Mouse (Mus musculus) CH12.LX (cell line): ENCODE results near the gene Dgcr2. TPM values are rescaled to one million over a fixed set of nuclear protein-coding genes. Genes with fewer than 3 reads are reported as not detected.

ENCODE experiments used
- DNase-seq: peaks from one replicate; pipeline ENCODE4 v3.0.0-alpha.2; 2013; ENCODE audit errors: extremely low read depth
- H3K27ac ChIP-seq: 2 replicates; pipeline ENCODE4 v1.5.1; 2012; ENCODE audit warnings: low read depth, mild to moderate bottlenecking, control low read depth, moderate library complexity; ENCODE audit not compliant: insufficient read depth
- H3K27me3 ChIP-seq: replicated peaks from 2 replicates; pipeline ENCODE3; 2012; ENCODE audit warnings: inconsistent platforms
- H3K36me3 ChIP-seq, 2 experiments: replicated peaks in 1 of 2; 2 replicates each; pipeline versions ENCODE3 to v1.6.1; 2012; ENCODE audit warnings: inconsistent platforms in 1 of 2, low read length in 1 of 2, mild to moderate bottlenecking in 1 of 2, mixed read lengths in 1 of 2, moderate library complexity in 1 of 2; ENCODE audit not compliant: control insufficient read depth in 1 of 2, insufficient read depth in 1 of 2
- H3K4me1 ChIP-seq, 2 experiments: 2 replicates each; pipeline ENCODE4 v1.6.1; 2012; ENCODE audit warnings: inconsistent platforms in 1 of 2, moderate library complexity in 1 of 2; ENCODE audit not compliant: insufficient read depth in 2 of 2, control insufficient read depth in 1 of 2
- H3K4me2 ChIP-seq: 2 replicates; pipeline ENCODE4 v1.6.1; 2012; ENCODE audit warnings: low read depth, mild to moderate bottlenecking, control low read depth; ENCODE audit not compliant: poor library complexity, insufficient read depth, severe bottlenecking
- H3K4me3 ChIP-seq, 3 experiments: fragments of 150-350 bp in 1 of 3; sonication (generic) in 1 of 3; replicated peaks in 1 of 3; 2 replicates each; pipeline versions ENCODE3 to v1.5.1; 2011 to 2012; ENCODE audit warnings: low read depth in 2 of 3, low read length in 2 of 3, mild to moderate bottlenecking in 2 of 3, moderate library complexity in 2 of 3, control low read depth in 1 of 3, improper control_type of control experiment in 1 of 3, inconsistent platforms in 1 of 3, mixed read lengths in 1 of 3; ENCODE audit not compliant: poor library complexity in 1 of 3
- H3K79me2 ChIP-seq: replicated peaks from 2 replicates; pipeline ENCODE4 v1.6.1; 2012; ENCODE audit warnings: mild to moderate bottlenecking, moderate library complexity; ENCODE audit not compliant: control insufficient read depth, poor library complexity, insufficient read depth, severe bottlenecking; ENCODE audit errors: extremely low read depth
- H3K9ac ChIP-seq: 2 replicates; pipeline ENCODE4 v1.6.1; 2012; ENCODE audit warnings: low read depth, mild to moderate bottlenecking, control low read depth, moderate library complexity; ENCODE audit not compliant: insufficient read depth
- H3K9me3 ChIP-seq: replicated peaks from 2 replicates; pipeline ENCODE3; 2012; ENCODE audit warnings: low read length, inconsistent platforms, mixed read lengths
- BHLHE40 ChIP-seq: IDR thresholded peaks from 2 replicates; pipeline ENCODE4 v1.6.1; 2011; ENCODE audit warnings: mild to moderate bottlenecking, low read depth, low read length, improper control_type of control experiment
- CHD2 ChIP-seq: IDR thresholded peaks from 2 replicates; pipeline ENCODE4 v1.6.1; 2011; ENCODE audit warnings: low read length, improper control_type of control experiment
- CTCF ChIP-seq, 2 experiments: IDR thresholded peaks in 1 of 2; conservative IDR thresholded peaks in 1 of 2; 2 replicates each; pipeline ENCODE4 v1.5.1; 2011 to 2012; ENCODE audit warnings: low read depth in 2 of 2, low read length in 2 of 2, improper control_type of control experiment in 1 of 2, inconsistent platforms in 1 of 2, mild to moderate bottlenecking in 1 of 2, moderate library complexity in 1 of 2
- E2F4 ChIP-seq: IDR thresholded peaks from 2 replicates; pipeline ENCODE4 v1.6.1; 2011; ENCODE audit warnings: low read depth, low read length, improper control_type of control experiment; ENCODE audit not compliant: insufficient replicate concordance
- ELF1 ChIP-seq: IDR thresholded peaks from 2 replicates; pipeline ENCODE4 v1.6.1; 2014; ENCODE audit warnings: low read depth, mild to moderate bottlenecking, inconsistent platforms, low read length, improper control_type of control experiment
- EP300 ChIP-seq: IDR thresholded peaks from 2 replicates; pipeline ENCODE4 v1.6.1; 2011; ENCODE audit warnings: low read length, improper control_type of control experiment
- ETS1 ChIP-seq: conservative IDR thresholded peaks from 2 replicates; pipeline ENCODE4 v1.6.1; 2012; ENCODE audit warnings: low read depth, mild to moderate bottlenecking, inconsistent platforms, low read length, improper control_type of control experiment, moderate library complexity
- GABPA ChIP-seq: IDR thresholded peaks from 2 replicates; pipeline ENCODE4 v1.6.1; 2012; ENCODE audit warnings: low read depth, low read length, improper control_type of control experiment, inconsistent platforms; ENCODE audit not compliant: insufficient replicate concordance
- HCFC1 ChIP-seq: IDR thresholded peaks from 2 replicates; pipeline ENCODE4 v1.6.1; 2012; ENCODE audit warnings: low read depth, mild to moderate bottlenecking, inconsistent platforms, low read length, improper control_type of control experiment
- IRF4 ChIP-seq: IDR thresholded peaks from 2 replicates; pipeline ENCODE4 v1.6.1; 2014; ENCODE audit warnings: low read depth, mild to moderate bottlenecking, inconsistent platforms, low read length, improper control_type of control experiment
- JUN ChIP-seq: IDR thresholded peaks from 2 replicates; pipeline ENCODE4 v1.6.1; 2011; ENCODE audit warnings: low read depth, mild to moderate bottlenecking, low read length, improper control_type of control experiment, moderate library complexity; ENCODE audit not compliant: insufficient read depth
- JUND ChIP-seq: conservative IDR thresholded peaks from 2 replicates; pipeline ENCODE4 v1.6.1; 2011; ENCODE audit warnings: low read depth, low read length, improper control_type of control experiment
- KAT2A ChIP-seq: IDR thresholded peaks from 2 replicates; pipeline ENCODE4 v1.6.1; 2012; ENCODE audit warnings: low read length, improper control_type of control experiment, inconsistent platforms; ENCODE audit not compliant: insufficient replicate concordance
- MAX ChIP-seq: IDR thresholded peaks from 2 replicates; pipeline ENCODE4 v1.6.1; 2011; ENCODE audit warnings: low read length, improper control_type of control experiment
- MEF2A ChIP-seq: IDR thresholded peaks from 2 replicates; pipeline ENCODE4 v1.6.1; 2014; ENCODE audit warnings: low read depth, mild to moderate bottlenecking, inconsistent platforms, low read length, improper control_type of control experiment, borderline replicate concordance
- MXI1 ChIP-seq: IDR thresholded peaks from 2 replicates; pipeline ENCODE4 v1.6.1; 2011; ENCODE audit warnings: mild to moderate bottlenecking, low read depth, low read length, improper control_type of control experiment
- MYC ChIP-seq: IDR thresholded peaks from 2 replicates; pipeline ENCODE4 v1.6.1; 2011; ENCODE audit warnings: low read depth, mild to moderate bottlenecking, improper control_type of control experiment, low read length
- NELFE ChIP-seq: IDR thresholded peaks from 2 replicates; pipeline ENCODE4 v1.6.1; 2011; ENCODE audit warnings: low read depth, low read length, improper control_type of control experiment
- NRF1 ChIP-seq: IDR thresholded peaks from 2 replicates; pipeline ENCODE4 v1.6.1; 2014; ENCODE audit warnings: low read depth, mild to moderate bottlenecking, inconsistent platforms, low read length, improper control_type of control experiment, moderate library complexity
- PAX5 ChIP-seq: IDR thresholded peaks from 2 replicates; pipeline ENCODE4 v1.6.1; 2012; ENCODE audit warnings: low read length, inconsistent platforms, mixed read lengths
- POLR2A ChIP-seq: IDR thresholded peaks from 2 replicates; pipeline ENCODE4 v1.6.1; 2011; ENCODE audit warnings: low read depth, mild to moderate bottlenecking, improper control_type of control experiment, low read length
- POLR2AphosphoS2 ChIP-seq: IDR thresholded peaks from 2 replicates; pipeline ENCODE4 v1.6.1; 2011; ENCODE audit warnings: low read depth, low read length, improper control_type of control experiment
- RAD21 ChIP-seq: IDR thresholded peaks from 2 replicates; pipeline ENCODE4 v1.6.1; 2011; ENCODE audit warnings: low read depth, mild to moderate bottlenecking, low read length, improper control_type of control experiment, moderate library complexity
- RCOR1 ChIP-seq: conservative IDR thresholded peaks from 2 replicates; pipeline ENCODE4 v1.6.1; 2012; ENCODE audit warnings: low read depth, mild to moderate bottlenecking, inconsistent platforms, low read length, improper control_type of control experiment
- SMC3 ChIP-seq: IDR thresholded peaks from 2 replicates; pipeline ENCODE4 v1.6.1; 2011; ENCODE audit warnings: low read depth, low read length, improper control_type of control experiment
- TBP ChIP-seq: conservative IDR thresholded peaks from 2 replicates; pipeline ENCODE4 v1.6.1; 2011; ENCODE audit warnings: low read depth, low read length, improper control_type of control experiment
- TCF12 ChIP-seq: IDR thresholded peaks from 2 replicates; pipeline ENCODE4 v1.6.1; 2014; ENCODE audit warnings: low read depth, mild to moderate bottlenecking, inconsistent platforms, low read length, improper control_type of control experiment
- UBTF ChIP-seq: IDR thresholded peaks from 2 replicates; pipeline ENCODE4 v1.6.1; 2012; ENCODE audit warnings: low read depth, mild to moderate bottlenecking, inconsistent platforms, low read length, improper control_type of control experiment, moderate library complexity
- USF1 ChIP-seq: IDR thresholded peaks from 2 replicates; pipeline ENCODE4 v1.6.1; 2014; ENCODE audit warnings: low read depth, mild to moderate bottlenecking, inconsistent platforms, low read length, improper control_type of control experiment
- ZC3H11A ChIP-seq: IDR thresholded peaks from 2 replicates; pipeline ENCODE4 v1.6.1; 2012; ENCODE audit warnings: low read depth, mild to moderate bottlenecking, inconsistent platforms, low read length, improper control_type of control experiment
- ZKSCAN1 ChIP-seq: IDR thresholded peaks from 2 replicates; pipeline ENCODE4 v1.6.1; 2012; ENCODE audit warnings: low read depth, inconsistent platforms, low read length, improper control_type of control experiment, borderline replicate concordance
- ZMIZ1 ChIP-seq: IDR thresholded peaks from 2 replicates; pipeline ENCODE4 v1.6.1; 2012; ENCODE audit warnings: low read depth, mild to moderate bottlenecking, inconsistent platforms, low read length, improper control_type of control experiment
- ZNF384 ChIP-seq: IDR thresholded peaks from 2 replicates; pipeline ENCODE4 v1.6.1; 2012; ENCODE audit warnings: low read depth, low read length, improper control_type of control experiment, inconsistent platforms
- dilution Hi-C: fragments of 300-500 bp; cut with MboI; formaldehyde crosslinking; loops from 2 replicates; pipeline ENCODE4 v1.14.3; 2020; ENCODE audit warnings: low sequenced_read_pairs; ENCODE audit not compliant: extremely low pct_unique_long_range_greater_than_20kb, extremely low pct_ligation_motif_present
- in situ Hi-C: fragments of 300-500 bp; cut with MboI; formaldehyde crosslinking; loops from 3 replicates; pipeline ENCODE4 v1.14.3; 2019; ENCODE audit warnings: low sequenced_read_pairs, low pct_ligation_motif_present, low pct_unique_long_range_greater_than_20kb, mixed read lengths
- polyA plus RNA-seq: library from polyadenylated mRNA; unstranded; fragments of >175 nt; gene quantifications from 2 replicates; pipeline ENCODE4 v1.2.1, GENCODE M21; 2012; ENCODE audit warnings: low read depth; ENCODE audit not compliant: insufficient read length
- total RNA-seq, 2 experiments: library from RNA; depleted of rRNA; stranded (reverse); fragments of 300-350 nt in 1 of 2; fragments of >200 nt in 1 of 2; gene quantifications; 2 replicates each; pipeline ENCODE4 v1.2.3; 2012 to 2014

The Dgcr2 gene
- total and polyA plus RNA-seq, 3 experiments = 41.5 to 54.8 (median 48.0) TPM

- no peak for TF ChIP-seq CHD2
- TF ChIP-seq E2F4 = no peak
- no peak for TF ChIP-seq MXI1
- TF ChIP-seq ZC3H11A = no peak
- no peak for TF ChIP-seq RCOR1
- no peak for TF ChIP-seq KAT2A
- no peak for TF ChIP-seq POLR2A
- no peak for TF ChIP-seq ETS1
- no peak for TF ChIP-seq SMC3
- TF ChIP-seq MYC = no peak
- no peak for TF ChIP-seq GABPA
- no peak for TF ChIP-seq NRF1
- TF ChIP-seq BHLHE40 = no peak
- no peak for TF ChIP-seq UBTF
- TF ChIP-seq EP300 = no peak
- TF ChIP-seq TBP = no peak
- TF ChIP-seq ELF1 = no peak
- TF ChIP-seq RAD21 = no peak
- no peak for TF ChIP-seq IRF4
- in situ Hi-C loops = no loop called here
- H3K4me3 ChIP-seq = no peak overlapping the region
- H3K4me2 ChIP-seq = no peak overlapping the region
- no peak for DNase-seq
- H3K36me3 ChIP-seq = no peaks in the 10 kb centered on the region
- H3K4me1 ChIP-seq = peaks cover 0 to 6% of the 10 kb centered on the region in 2 experiments; a peak in 1 of 4 replicates
- H3K79me2 ChIP-seq = no peaks in the 10 kb centered on the region
- H3K27ac ChIP-seq = no peak overlapping the region
- peaks cover 57% of the 10 kb centered on the region for H3K27me3 ChIP-seq
- no peak overlapping the region for H3K9ac ChIP-seq
- dilution Hi-C loops = no loop called here
- H3K9me3 ChIP-seq = peaks cover 3% of the 10 kb centered on the region
These were observed 85.2 kb downstream of the Dgcr2 start for GRCm38 (mm10) chr16:17813173-17813572.

- Histone ChIP-seq H3K4me2 (no peak overlapping the region), H3K4me3 (no peak overlapping the region), H3K9ac (no peak overlapping the region), H3K27ac (no peak overlapping the region), H3K36me3 (no peaks in the 10 kb centered on the region), H3K4me1 (peaks cover 0 to 6% of the 10 kb centered on the region in 2 experiments; a peak in 1 of 4 replicates), H3K27me3 (peaks cover 61% of the 10 kb centered on the region), H3K9me3 (peaks cover 3% of the 10 kb centered on the region), H3K79me2 (no peaks in the 10 kb centered on the region)
- in situ Hi-C loops (no loop called here), dilution Hi-C loops (no loop called here)
- no peak for TF ChIP-seq ZKSCAN1
- TF ChIP-seq EP300 = no peak
- no peak for TF ChIP-seq JUN
- TF ChIP-seq SMC3 = peak; percentile 91
- TF ChIP-seq ZMIZ1 = no peak
- TF ChIP-seq BHLHE40 = no peak
- 0 out of 2 replicates have a peak, but pooled peaks have one; percentile 24 for TF ChIP-seq JUND
- TF ChIP-seq RCOR1 = no peak
- no peak for TF ChIP-seq TCF12
- TF ChIP-seq CTCF (conservative IDR thresholded peaks at IDR 0.05 in 1 of 2, IDR thresholded peaks at IDR 0.05 in 1 of 2; ENCODE audit: low read depth in 2 of 2, low read length in 2 of 2) = peak; percentile 87 to 97
- no peak for TF ChIP-seq NELFE
- TF ChIP-seq UBTF = no peak
- no peak for TF ChIP-seq KAT2A
- no peak for TF ChIP-seq CHD2
- TF ChIP-seq E2F4 = no peak
- no peak for TF ChIP-seq POLR2AphosphoS2
- peak; percentile 93 for TF ChIP-seq RAD21
- no peak for TF ChIP-seq ETS1
- TF ChIP-seq PAX5 = no peak
- TF ChIP-seq ZNF384 = no peak
- TF ChIP-seq GABPA = no peak
- peak; percentile 33; the same call in 1 of the 2 replicates for TF ChIP-seq ZC3H11A
- TF ChIP-seq HCFC1 = no peak
- no peak for TF ChIP-seq MAX
- TF ChIP-seq MEF2A = no peak
- TF ChIP-seq USF1 = no peak
- DNase-seq = peak; percentile 56
These were observed 86.2 kb downstream of the Dgcr2 start for GRCm38 (mm10) chr16:17812120-17812519.
